Mouse (Mus musculus): ENCODE results near the gene Odc1. TPM values are rescaled to one million over a fixed set of nuclear protein-coding genes. Genes with fewer than 3 reads are reported as not detected.

The Odc1 gene
- total RNA-seq (2023) = 488 TPM

GRCm38 (mm10) chr12:17544209-17545106 lies at the start of gene Odc1:
Gene Odc1, plus strand, starts transcription at chr12:17544794.

Other genes starting within 250 kb of the Odc1 start
- not detected for gene Atp6v1c2, start 215.4 kb upstream of the Odc1 start, total RNA-seq (2023)
- gene Nol10, start 196.3 kb upstream of the Odc1 start, total RNA-seq (2023) = 17.8 TPM
- gene Hpcal1, start 146.1 kb downstream of the Odc1 start, total RNA-seq (2023) = 82.6 TPM

Measured in CD4-positive naive resting alpha-beta T cell, adult 57 days (primary cell).